ENCODE assay signal across 10 mouse cellular contexts in genomic region chr6:143531477-143531876, GRCm38 (mm10).
DNase-seq lines count a peak whose midpoint lies in the region; ATAC-seq and TF ChIP-seq lines count a peak whose summit lies in the region.
"Had no signal": no experiment of that assay in that cellular context is flagged by ENCODE, and none has a peak within 500 bp of the region (broad histone marks: within the 10 kb centered on the region; RNA-seq: fewer than 3 reads in every experiment).

No protein-coding gene starts in this region.

- peak; percentile 72; the same call in 1 of the 2 replicates for ATAC-seq in frontal cortex, adult (ENCODE audit: low TSS enrichment)
- peak; percentile 28 for ATAC-seq in lung, postnatal 0 days
- ATAC-seq: liver, embryonic 12.5 days had no signal

- TF ChIP-seq EP300 in lung, postnatal 0 days (IDR thresholded peaks at IDR 0.05) = no peak

- H3K9me3 ChIP-seq in lung, postnatal 0 days (ENCODE audit: low read length) = no peaks in the 10 kb centered on the region

- no peak for DNase-seq in frontal cortex, postnatal 14 days (ENCODE audit: low spot score in 2 of 2)
- DNase-seq in lung, postnatal 0 days (ENCODE audit: low spot score) = peak; percentile 37
- DNase-seq in lung, postnatal 10 days = no peak
- peak; percentile 31 for DNase-seq in embryo, embryonic 9.5 days (ENCODE audit: extremely low spot score)
- peak; percentile 12 for DNase-seq in mesoderm, embryonic 11.5 days (ENCODE audit: low read depth, low spot score)
- no peak for DNase-seq in adrenal gland, adult (ENCODE audit: inconsistent age in 2 of 2, low spot score in 1 of 2)
- DNase-seq in adrenal gland, adult 8-10 months = no peak
- DNase-seq: gastrocnemius, adult 2 months had no signal

- H3K4me3 ChIP-seq in lung, postnatal 0 days (ENCODE audit: low read depth, low read length) = no peak overlapping the region
- H3K4me3 ChIP-seq: gastrocnemius, adult 2 months; liver, embryonic 12.5 days had no signal

- no peak overlapping the region for H3K27ac ChIP-seq in lung, postnatal 0 days (ENCODE audit: low read length)
- H3K27ac ChIP-seq: gastrocnemius, adult 2 months; liver, embryonic 12.5 days had no signal

- H3K9ac ChIP-seq in lung, postnatal 0 days (replicated peaks; ENCODE audit: low read depth) = no peak overlapping the region
- H3K9ac ChIP-seq: liver, embryonic 12.5 days had no signal

- no peaks in the 10 kb centered on the region for H3K36me3 ChIP-seq in lung, postnatal 0 days (ENCODE audit: insufficient read depth, low read length)
- H3K36me3 ChIP-seq: liver, embryonic 12.5 days had no signal

- 29% methylated on average over 6 of the region's 6 CpGs for WGBS in lung, postnatal 0 days

- H3K27me3 ChIP-seq in lung, postnatal 0 days (replicated peaks; ENCODE audit: insufficient read depth, low read length) = no peaks in the 10 kb centered on the region
- H3K27me3 ChIP-seq: liver, embryonic 12.5 days had no signal

- peaks cover 3% of the 10 kb centered on the region; the same call in 1 of the 2 replicates for H3K4me1 ChIP-seq in lung, postnatal 0 days (ENCODE audit: insufficient read depth, low read depth, low read length)
- H3K4me1 ChIP-seq: liver, embryonic 12.5 days had no signal

- TF ChIP-seq CTCF in lung, postnatal 0 days (IDR thresholded peaks at IDR 0.05) = no peak

- H3K4me2 ChIP-seq in lung, postnatal 0 days (replicated peaks; ENCODE audit: low read depth, low read length) = no peak overlapping the region
- H3K4me2 ChIP-seq: liver, embryonic 12.5 days had no signal

Comparison
In these comparisons a context has a peak if more than half of its experiments do, and no peak if none do; other contexts are left out.
1. DNase-seq: peak in lung, postnatal 0 days (single experiment), embryo, embryonic 9.5 days (single experiment) and mesoderm, embryonic 11.5 days (single experiment); none in frontal cortex, postnatal 14 days (0 of 2), lung, postnatal 10 days (single experiment), adrenal gland, adult (0 of 2) and adrenal gland, adult 8-10 months (single experiment).